Mouse (Mus musculus) thymus, adult 2 months (tissue): Measurements from ENCODE around the gene Haus2.

Source experiments
- CTCF ChIP-seq: fragments of 200-500 bp; IDR thresholded peaks from 2 replicates; pipeline ENCODE4 v1.5.1; 2012; ENCODE audit warnings: mild to moderate bottlenecking, control low read depth, low read length, moderate library complexity, borderline replicate concordance; ENCODE audit not compliant: control insufficient read depth, poor library complexity, insufficient read depth; ENCODE audit errors: extremely low read depth
- POLR2A ChIP-seq: fragments of 200-500 bp; IDR thresholded peaks from 2 replicates; pipeline ENCODE4 v1.6.1; 2012; ENCODE audit warnings: mild to moderate bottlenecking, low read length, control low read depth, moderate library complexity; ENCODE audit not compliant: control insufficient read depth, poor library complexity, insufficient read depth; ENCODE audit errors: extremely low read depth

DNA sequence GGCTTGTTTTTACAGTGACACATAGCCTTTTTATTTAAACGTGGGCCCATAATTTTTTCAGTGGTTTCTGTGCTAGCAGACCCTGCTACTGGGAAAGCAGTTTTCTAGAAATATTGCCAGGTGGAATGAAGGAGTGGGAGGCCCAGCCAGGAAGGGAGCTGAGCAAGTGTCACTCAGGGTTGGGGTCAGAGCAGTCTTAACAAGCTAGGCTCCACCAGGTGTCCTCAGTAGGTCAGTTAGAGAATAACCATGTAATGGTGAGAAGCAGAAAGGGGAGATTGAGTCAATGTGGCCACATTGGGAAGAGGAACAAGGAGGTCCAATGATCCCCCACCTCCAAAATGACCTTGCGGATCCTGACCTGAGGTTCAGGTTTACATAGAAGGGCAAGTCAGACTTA is 45.5 kb downstream of the Haus2 start:
- TF ChIP-seq CTCF (no peak), POLR2A (no peak)
